Mouse (Mus musculus) megakaryocyte, embryonic 14.5 days (primary cell): ENCODE measurements around the gene Utf1. TPM values are rescaled to one million over a fixed set of nuclear protein-coding genes. Genes with fewer than 3 reads are reported as not detected.

Experiments used
- H3K27me3 ChIP-seq: replicated peaks from 2 replicates; pipeline ENCODE3; 2012; ENCODE audit warnings: inconsistent platforms
- H3K36me3 ChIP-seq: replicated peaks from 2 replicates; pipeline ENCODE3; 2012; ENCODE audit warnings: low read length, inconsistent platforms, mixed read lengths
- H3K4me1 ChIP-seq: 2 replicates; pipeline ENCODE4 v1.6.1; 2012; ENCODE audit warnings: inconsistent platforms
- H3K4me3 ChIP-seq: replicated peaks from 2 replicates; pipeline ENCODE3; 2012; ENCODE audit warnings: moderate library complexity, mild to moderate bottlenecking, inconsistent platforms
- H3K9me3 ChIP-seq: 2 replicates; pipeline ENCODE4 v1.6.1; 2012; ENCODE audit warnings: inconsistent platforms
- FLI1 ChIP-seq: IDR thresholded peaks from 2 replicates; pipeline ENCODE4 v1.6.1; 2012; ENCODE audit warnings: low read length, inconsistent platforms, mixed read lengths
- GATA1 ChIP-seq: IDR thresholded peaks from 3 replicates; pipeline ENCODE4 v1.6.1; 2012; ENCODE audit warnings: mixed read lengths, low read length, inconsistent platforms, borderline replicate concordance
- polyA plus RNA-seq: library from polyadenylated mRNA; stranded (reverse); fragments of >175 nt; gene quantifications from 2 replicates; pipeline ENCODE4 v1.2.3, GENCODE M21; 2012; ENCODE audit warnings: low replicate concordance; ENCODE audit not compliant: insufficient read depth

The Utf1 gene
- polyA plus RNA-seq, 1 experiment = not detected

GRCm38 (mm10) chr7:139905261-139905660 is 38.3 kb upstream of the Utf1 start:
- TF ChIP-seq GATA1 = no peak
- TF ChIP-seq FLI1 = no peak

GRCm38 (mm10) chr7:139905661-139906060 is 37.9 kb upstream of the Utf1 start:
- Histone ChIP-seq H3K27me3 (peaks cover 82% of the 10 kb centered on the region), H3K9me3 (no peaks in the 10 kb centered on the region), H3K36me3 (no peaks in the 10 kb centered on the region), H3K4me3 (peak overlapping the region; percentile 80), H3K4me1 (peaks cover 18% of the 10 kb centered on the region)
- TF ChIP-seq FLI1 (no peak), GATA1 (no peak)

More at GRCm38 (mm10) chr7:139905261-139905660, 38.3 kb upstream of the Utf1 start:
- Histone ChIP-seq H3K9me3 (no peaks in the 10 kb centered on the region), H3K4me1 (peaks cover 18% of the 10 kb centered on the region), H3K36me3 (no peaks in the 10 kb centered on the region), H3K27me3 (peaks cover 82% of the 10 kb centered on the region), H3K4me3 (peak overlapping the region; percentile 29)

- no peak overlapping the region for H3K4me3 ChIP-seq
- H3K9me3 ChIP-seq = no peaks in the 10 kb centered on the region
- H3K36me3 ChIP-seq = no peaks in the 10 kb centered on the region
- peaks cover 18% of the 10 kb centered on the region for H3K4me1 ChIP-seq
- TF ChIP-seq GATA1 = no peak
- TF ChIP-seq FLI1 = no peak
- H3K27me3 ChIP-seq = peaks cover 83% of the 10 kb centered on the region
Observed at GRCm38 (mm10) chr7:139908176-139908575, 35.4 kb upstream of the Utf1 start.

GRCm38 (mm10) chr7:139909469-139909868 is 34.1 kb upstream of the Utf1 start:
- no peak for TF ChIP-seq FLI1
- no peak for TF ChIP-seq GATA1
- Histone ChIP-seq H3K9me3 (no peaks in the 10 kb centered on the region), H3K4me1 (peaks cover 24% of the 10 kb centered on the region), H3K27me3 (peaks cover 86% of the 10 kb centered on the region), H3K36me3 (no peaks in the 10 kb centered on the region), H3K4me3 (no peak overlapping the region)

GRCm38 (mm10) chr7:139910204-139910835 is 33.3 kb upstream of the Utf1 start:
- Histone ChIP-seq H3K9me3 (no peaks in the 10 kb centered on the region), H3K4me1 (peaks cover 24% of the 10 kb centered on the region), H3K27me3 (peaks cover 88% of the 10 kb centered on the region), H3K4me3 (no peak overlapping the region), H3K36me3 (no peaks in the 10 kb centered on the region)
- no peak for TF ChIP-seq FLI1

- Histone ChIP-seq H3K27me3 (peaks cover 89% of the 10 kb centered on the region), H3K4me3 (peak overlapping the region; percentile 69), H3K9me3 (no peaks in the 10 kb centered on the region), H3K36me3 (no peaks in the 10 kb centered on the region), H3K4me1 (peaks cover 14% of the 10 kb centered on the region)
- no peak for TF ChIP-seq FLI1
- no peak for TF ChIP-seq GATA1
Observed at GRCm38 (mm10) chr7:139914141-139915047, 29.2 kb upstream of the Utf1 start.

GRCm38 (mm10) chr7:139915646-139916257 is 27.8 kb upstream of the Utf1 start:
- H3K9me3 ChIP-seq = no peaks in the 10 kb centered on the region
- peaks cover 89% of the 10 kb centered on the region for H3K27me3 ChIP-seq
- H3K4me3 ChIP-seq = peak overlapping the region; percentile 42
- TF ChIP-seq FLI1 = no peak
- peaks cover 14% of the 10 kb centered on the region for H3K4me1 ChIP-seq
- no peaks in the 10 kb centered on the region for H3K36me3 ChIP-seq

- Histone ChIP-seq H3K36me3 (no peaks in the 10 kb centered on the region), H3K9me3 (no peaks in the 10 kb centered on the region), H3K4me3 (no peak overlapping the region), H3K4me1 (peaks cover 14% of the 10 kb centered on the region), H3K27me3 (peaks cover 89% of the 10 kb centered on the region)
- TF ChIP-seq GATA1 (no peak), FLI1 (no peak)
Observed at GRCm38 (mm10) chr7:139916345-139916744, 27.2 kb upstream of the Utf1 start.

GRCm38 (mm10) chr7:139918262-139918661 is 25.3 kb upstream of the Utf1 start:
- TF ChIP-seq GATA1 = no peak
- Histone ChIP-seq H3K36me3 (no peaks in the 10 kb centered on the region), H3K27me3 (peaks cover 84% of the 10 kb centered on the region), H3K4me3 (no peak overlapping the region), H3K4me1 (peaks cover 19% of the 10 kb centered on the region), H3K9me3 (no peaks in the 10 kb centered on the region)

GRCm38 (mm10) chr7:139930732-139931131 is 12.9 kb upstream of the Utf1 start:
- H3K4me3 ChIP-seq = no peak overlapping the region
- H3K4me1 ChIP-seq = no peaks in the 10 kb centered on the region; the same call in 1 of the 2 replicates
- TF ChIP-seq GATA1 = no peak
- no peak for TF ChIP-seq FLI1
- H3K9me3 ChIP-seq = no peaks in the 10 kb centered on the region
- H3K27me3 ChIP-seq = peaks cover 83% of the 10 kb centered on the region
- H3K36me3 ChIP-seq = no peaks in the 10 kb centered on the region
